Mouse (Mus musculus) thymus, adult 2 months (tissue): Measurements from ENCODE around the gene Klf6.

ENCODE experiments used
- CTCF ChIP-seq: fragments of 200-500 bp; IDR thresholded peaks from 2 replicates; pipeline ENCODE4 v1.5.1; 2012; ENCODE audit warnings: mild to moderate bottlenecking, control low read depth, low read length, moderate library complexity, borderline replicate concordance; ENCODE audit not compliant: control insufficient read depth, poor library complexity, insufficient read depth; ENCODE audit errors: extremely low read depth
- POLR2A ChIP-seq: fragments of 200-500 bp; IDR thresholded peaks from 2 replicates; pipeline ENCODE4 v1.6.1; 2012; ENCODE audit warnings: mild to moderate bottlenecking, low read length, control low read depth, moderate library complexity; ENCODE audit not compliant: control insufficient read depth, poor library complexity, insufficient read depth; ENCODE audit errors: extremely low read depth

GRCm38 (mm10) chr13:5869842-5870241 lies 8.6 kb downstream of the Klf6 start:
- no peak for TF ChIP-seq CTCF
- TF ChIP-seq POLR2A, result no peak
